Mouse (Mus musculus) neutrophil, adult 5-6 weeks (primary cell): ENCODE results near the gene Tbck. TPM values are rescaled to one million over a fixed set of nuclear protein-coding genes. Genes with fewer than 3 reads are reported as not detected.

ENCODE experiments used
- ATAC-seq: fragments of 151-379, 151-347 bp; 2 replicates; pipeline ENCODE4 v1.8.0; 2017; ENCODE audit warnings: mild to moderate bottlenecking, moderate TSS enrichment; ENCODE audit not compliant: insufficient number of reproducible peaks, poor library complexity, low FRiP score, severe bottlenecking; ENCODE audit errors: extremely low read depth
- total RNA-seq: library from RNA; stranded (forward); fragments of 200-1000 nt; gene quantifications from 2 replicates; pipeline ENCODE4 v1.2.3, GENCODE M21; 2017

Gene Tbck
- total RNA-seq, result 25.7 and 26.1 TPM in 2 replicates

DNA sequence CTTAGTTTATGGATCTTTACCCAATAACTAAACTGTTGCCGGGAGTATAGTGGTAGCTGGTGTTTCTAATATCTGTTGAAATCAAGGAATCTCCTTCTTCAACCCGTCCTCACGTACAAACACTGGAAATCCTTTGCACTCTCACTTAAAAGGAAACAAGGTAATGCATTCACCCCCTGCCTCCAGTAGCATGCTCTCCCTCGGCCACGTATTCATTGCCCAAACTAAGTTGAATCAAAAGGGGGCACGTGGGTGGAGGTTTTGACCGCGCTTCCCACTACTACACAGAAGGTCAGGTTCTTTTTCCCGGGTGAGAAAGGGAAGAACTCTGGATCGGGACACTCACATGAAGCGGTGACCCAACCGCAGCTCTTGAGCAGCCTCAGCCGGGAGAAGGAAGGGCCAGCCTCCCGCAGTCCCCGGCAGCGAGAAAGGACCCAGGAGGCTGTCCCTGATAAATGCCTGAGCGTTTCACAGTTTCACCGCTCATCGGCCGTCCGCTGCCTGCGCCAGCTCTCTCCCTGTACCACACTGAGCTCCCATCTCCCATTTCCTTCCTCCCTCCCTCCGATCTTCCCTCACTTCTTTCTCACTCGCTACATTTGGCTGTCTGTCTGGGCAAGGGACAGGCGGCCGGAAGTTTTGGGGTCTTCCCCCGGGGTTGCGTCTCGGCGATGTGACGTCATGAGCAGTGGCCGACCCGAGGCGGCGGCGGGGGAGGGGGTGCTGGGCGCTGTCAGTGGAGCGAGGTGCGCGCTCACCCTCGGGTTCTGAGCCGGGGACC lies at the start of gene Tbck:
TSS of gene Tbck (plus strand) at position 698 of the 784 bp plus-strand sequence.
- peak; percentile 88 for ATAC-seq

DNA sequence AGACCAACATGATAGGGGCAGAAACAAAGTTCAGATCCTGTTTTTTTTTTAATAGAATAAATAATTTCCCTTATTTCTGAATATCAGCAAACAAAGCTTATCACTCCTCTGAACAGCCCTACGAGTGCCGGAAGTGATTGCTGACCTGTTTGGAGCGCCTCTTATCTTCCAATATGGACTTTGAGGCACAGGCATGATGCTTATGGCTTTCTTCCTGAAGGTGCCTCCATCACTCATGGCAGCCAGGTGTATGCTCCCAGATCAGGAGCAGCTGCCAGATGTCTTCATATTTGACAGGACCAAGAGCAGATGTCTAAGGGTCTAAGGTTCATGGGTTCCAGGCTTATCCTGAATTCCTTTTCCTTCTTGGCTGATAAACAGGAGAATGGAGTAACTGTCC lies 46.9 kb upstream of the Tbck start:
- ATAC-seq, result no peak

DNA sequence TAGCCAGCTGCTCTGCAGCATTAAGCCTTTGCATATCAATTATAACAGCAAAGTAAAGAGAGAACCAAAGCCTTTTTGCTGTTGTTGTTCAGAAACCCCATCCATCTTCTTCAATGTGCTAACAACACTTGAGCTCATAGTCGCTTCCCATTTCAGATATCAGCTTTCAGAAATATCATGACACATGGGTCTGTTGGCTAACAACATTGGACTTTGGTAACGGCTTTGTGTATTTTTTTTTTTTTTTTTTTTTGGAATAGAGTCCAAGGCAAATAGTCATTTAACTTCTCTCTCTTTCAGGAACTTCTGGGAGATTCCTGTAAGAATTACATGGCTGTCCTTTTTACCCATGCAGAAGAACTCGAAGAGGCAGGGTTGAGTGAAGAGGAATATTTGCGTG lies 39.9 kb upstream of the Tbck start:
- ATAC-seq, result no peak

DNA sequence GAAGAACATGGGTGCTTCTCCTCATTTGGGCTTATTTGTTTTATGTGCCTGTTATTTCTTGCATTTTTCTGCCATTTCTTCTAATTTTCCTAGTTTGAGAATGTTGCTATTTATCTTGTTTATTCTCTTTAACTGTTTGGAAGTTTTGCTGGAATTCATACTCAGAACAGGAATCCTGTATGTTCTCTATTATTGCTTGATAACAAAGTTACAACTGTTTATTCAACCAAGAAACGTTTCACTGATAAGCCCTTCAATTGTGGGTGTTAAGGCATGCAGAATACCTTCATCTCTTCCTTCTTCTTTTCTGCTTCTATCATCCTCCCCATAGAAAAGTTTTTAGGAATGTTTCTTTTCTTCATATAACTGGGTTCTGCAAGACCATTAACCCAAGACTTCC lies 37.1 kb upstream of the Tbck start:
- no peak for ATAC-seq

DNA sequence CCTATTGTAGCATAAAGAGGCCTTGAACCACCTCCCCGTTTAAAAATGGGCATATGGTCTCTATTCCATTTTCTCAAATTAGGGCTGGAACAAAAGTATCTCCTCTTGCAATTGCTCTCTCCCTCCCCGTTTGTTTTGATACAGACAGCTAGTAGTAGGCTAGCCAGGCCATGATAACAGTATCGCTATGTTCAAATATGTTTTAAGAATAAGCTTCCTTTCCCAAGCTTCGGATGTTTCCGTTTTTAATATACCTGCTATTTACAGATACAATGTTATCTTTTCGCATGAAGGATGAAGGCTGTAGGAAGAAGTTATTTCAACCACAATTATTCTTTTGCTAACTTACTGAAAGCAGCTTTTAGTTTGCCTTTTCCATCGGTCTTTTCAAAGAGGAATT lies 34.6 kb upstream of the Tbck start:
- ATAC-seq, result no peak

DNA sequence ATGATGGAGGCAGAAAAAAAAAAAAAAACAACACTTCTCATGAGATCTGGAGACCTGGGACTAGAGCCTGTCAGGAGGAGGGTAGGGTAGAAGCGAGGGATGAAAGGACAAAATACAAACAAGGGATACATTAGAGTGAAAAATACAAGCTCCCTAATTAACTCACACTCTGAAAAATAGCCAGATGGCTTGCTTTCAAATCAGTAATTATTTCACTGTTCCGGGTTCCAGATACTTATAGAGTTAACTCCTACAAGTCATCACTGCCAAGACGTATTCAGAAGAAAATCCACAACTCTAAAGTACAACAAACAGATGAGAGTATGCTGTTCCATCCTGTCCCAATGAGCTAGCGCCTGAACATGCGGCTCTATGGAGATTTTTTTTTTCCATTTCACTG lies 33.8 kb upstream of the Tbck start:
- no peak for ATAC-seq

DNA sequence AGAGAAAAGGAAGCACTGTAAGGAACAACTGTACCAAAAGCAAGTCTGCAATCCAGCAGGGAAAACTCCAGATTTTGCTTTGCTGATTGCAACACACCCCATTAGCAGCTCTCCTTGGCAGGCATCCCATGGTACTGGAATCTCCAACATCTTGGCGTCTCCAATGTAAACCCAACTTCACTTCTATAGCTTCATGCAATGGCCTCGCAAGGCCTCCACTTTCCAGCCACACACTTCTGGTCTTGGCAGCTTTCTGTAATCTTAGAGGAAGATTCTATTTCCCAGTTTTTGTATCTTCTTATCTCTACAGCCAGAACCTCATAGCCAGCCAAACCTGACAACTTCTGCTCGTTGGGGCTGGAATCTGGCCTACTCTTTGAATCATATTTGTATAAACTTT lies 32.2 kb upstream of the Tbck start:
- ATAC-seq, result no peak

DNA sequence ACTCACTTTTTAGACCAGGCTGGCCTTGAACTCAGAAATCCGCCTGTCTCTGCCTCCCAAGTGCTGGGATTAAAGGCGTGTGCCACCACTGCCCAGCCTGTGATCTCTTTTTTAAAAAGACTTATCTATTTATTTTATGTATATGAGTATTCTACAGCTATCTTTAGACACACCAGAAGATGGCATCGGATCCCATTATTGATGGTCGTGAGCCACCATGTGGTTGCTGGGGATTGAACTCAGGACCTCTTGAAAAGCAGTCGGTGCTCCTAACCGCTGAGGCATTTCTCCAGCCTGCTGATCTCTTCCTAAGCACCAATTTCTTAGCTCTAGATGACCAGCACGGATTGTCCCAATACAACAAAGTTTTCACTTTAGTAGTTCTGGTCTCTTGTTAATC lies 30.0 kb upstream of the Tbck start:
- no peak for ATAC-seq

DNA sequence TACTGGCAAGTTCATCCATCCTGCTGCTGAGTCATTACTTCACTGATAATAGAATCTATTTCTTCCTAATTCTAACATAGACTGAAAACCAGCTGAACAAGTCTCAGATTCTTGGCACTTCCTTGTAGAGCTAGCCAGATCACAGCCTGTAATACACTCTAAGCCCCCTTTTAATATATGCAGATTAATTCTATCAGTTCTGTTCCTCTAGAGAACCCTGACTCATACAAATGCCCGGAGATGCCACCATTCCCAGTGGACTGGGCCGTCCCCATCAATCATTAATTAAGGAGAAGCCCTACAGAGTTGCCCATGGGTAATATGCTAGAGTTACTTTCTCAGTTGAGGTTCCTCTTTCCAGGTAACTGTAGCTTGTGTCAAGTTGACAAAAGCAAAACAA lies 28.0 kb upstream of the Tbck start:
- no peak for ATAC-seq

DNA sequence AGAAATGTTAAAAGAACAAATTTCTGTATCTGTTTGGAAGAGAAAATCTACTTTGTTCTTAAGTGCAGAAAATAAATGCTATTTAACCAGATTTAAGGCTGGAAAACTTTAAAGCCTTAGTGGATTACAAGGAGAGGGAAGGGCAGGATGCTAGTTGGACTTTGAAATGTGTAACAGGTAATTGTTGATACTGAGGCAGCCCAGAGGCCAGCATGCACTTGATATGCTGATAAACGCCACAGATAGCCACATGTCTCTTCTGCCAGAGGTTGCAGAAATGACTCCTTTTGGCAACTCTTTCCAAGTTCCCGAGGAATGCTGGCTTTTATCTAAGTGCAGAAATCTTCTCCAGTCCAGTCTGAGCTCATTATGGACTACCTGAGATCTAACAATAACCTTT lies 6.5 kb upstream of the Tbck start:
- ATAC-seq, result no peak

DNA sequence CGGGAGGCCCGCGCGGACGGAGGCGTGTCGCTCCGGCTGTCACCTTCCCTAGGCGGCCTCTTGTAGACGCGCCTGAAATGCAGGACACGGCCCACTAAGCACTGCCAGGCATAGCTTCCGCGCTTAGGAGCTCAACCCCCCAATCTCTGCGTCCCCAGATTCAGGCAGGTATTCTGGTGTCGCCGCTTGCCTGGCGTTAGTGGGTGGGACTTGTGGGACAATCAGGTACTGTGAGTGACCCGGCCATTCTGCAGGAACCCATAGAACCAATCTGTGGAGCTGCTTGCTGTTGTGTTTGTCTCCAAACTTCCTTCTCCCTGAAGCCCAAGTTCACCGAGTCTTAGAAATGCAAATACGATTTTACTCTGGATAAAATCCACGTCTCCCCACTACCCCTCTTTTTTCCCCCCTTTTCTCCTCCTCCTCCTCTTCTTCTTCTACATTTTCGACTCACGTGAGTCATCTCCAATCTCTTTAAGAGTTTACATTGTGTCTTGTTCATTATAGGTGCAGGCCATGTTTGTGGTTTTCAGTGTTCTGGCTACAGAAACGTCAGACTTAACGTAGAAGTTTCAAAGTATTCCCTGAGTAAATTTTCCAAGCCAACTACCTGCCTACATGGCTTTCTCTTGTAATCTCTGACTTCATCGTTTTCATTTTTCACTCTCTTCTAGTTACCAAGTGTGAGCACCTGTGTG lies 436 bp downstream of the Tbck start, which contains the start of gene Aimp1:
TSS of gene Aimp1 (minus strand) at position 140 of the 698 bp plus-strand sequence.
- ATAC-seq, result no peak

DNA sequence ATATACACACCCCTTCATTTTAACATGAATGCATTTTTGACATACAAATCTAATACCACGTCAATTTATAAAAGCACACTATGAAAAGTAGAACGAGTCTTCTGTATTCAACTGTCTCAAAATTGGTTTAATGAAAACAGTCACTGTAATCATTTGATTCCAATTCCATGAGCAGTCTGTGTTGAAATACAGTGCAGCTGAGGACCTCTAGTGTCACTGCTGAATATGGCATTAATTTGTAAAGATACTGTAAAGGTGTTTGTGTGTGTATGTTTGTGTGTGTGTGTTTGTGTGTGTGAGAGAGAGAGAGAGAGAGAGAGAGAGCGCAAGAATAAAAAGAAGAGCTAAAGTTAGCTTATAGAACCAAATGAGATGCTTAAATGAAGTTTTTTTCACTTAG lies 17.4 kb downstream of the Tbck start:
- ATAC-seq, result no peak

DNA sequence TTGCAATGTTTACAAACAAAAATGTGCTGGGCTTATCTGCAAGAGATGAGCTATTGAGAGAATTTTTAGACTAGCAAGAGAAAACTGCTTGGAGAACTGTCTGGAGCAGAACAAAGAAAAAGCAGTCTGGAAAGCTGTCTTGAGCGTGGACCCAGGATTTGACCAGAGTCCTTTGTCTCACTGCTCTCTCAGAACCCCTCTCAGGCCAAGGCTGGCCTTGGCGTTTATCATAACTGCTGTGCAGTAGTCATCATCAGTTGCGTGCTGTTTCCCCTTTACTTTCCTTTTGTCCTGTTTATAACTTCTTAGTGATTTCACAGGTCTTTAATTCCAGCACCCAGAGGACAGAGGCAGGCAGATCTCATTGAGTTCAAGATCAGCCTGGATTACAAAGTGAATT lies 20.3 kb downstream of the Tbck start:
- no peak for ATAC-seq

DNA sequence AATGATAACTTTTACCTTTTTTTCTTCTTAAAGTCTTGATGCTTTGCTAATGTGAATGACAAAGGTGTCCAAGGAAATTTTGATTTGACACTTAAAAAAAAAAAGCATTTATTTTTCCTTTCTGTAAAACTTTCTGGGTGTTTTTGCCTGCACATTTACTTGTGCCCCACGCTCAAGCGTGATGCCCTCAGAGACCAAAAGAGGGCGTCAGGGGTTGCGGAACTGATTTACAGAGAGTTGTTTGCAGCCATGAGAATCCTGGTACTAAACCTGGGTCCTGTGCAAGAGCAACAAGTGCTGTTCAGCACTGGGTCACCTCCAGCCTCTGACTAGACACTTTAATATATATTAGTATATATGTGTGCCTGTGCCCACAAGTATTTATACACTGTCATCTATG lies 23.0 kb downstream of the Tbck start:
- no peak for ATAC-seq

DNA sequence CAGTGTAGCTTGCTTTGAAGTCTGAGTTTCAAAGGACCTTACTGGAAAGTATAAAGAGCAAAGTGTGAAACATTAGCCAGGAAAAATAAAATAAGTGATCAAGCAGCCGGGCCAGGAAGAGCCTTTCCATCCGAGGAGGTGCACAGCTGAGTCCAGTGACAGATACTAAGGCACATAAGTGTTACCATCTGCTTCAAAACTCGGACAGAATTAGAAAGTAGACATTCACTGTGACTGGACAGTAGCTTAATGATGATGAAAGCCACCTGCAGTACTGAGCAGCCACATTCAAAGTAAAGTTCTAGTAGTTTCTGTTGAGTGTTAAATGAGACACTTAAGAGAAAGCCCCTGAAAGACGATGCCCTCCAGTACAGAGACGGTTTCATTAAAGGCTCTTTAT lies 30.0 kb downstream of the Tbck start:
- ATAC-seq, result no peak

DNA sequence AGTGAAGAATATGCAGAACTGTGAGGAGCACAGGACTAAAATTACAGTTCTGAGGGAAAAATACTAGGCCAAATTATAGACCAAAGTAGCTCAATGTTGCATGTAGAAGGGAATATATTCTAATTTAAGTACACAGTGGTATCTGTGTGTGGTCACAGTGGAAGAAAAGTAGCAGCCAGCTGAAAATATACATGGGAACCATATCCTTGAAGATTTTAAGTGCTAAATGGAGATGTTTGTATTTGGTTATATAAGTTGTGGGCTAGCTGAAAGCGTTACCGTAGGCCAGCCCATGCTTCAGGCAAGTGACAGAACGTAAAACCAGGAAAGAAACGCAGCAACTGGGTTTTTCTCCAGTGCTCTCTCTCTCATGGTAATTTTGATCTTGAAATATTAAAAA lies 33.4 kb downstream of the Tbck start:
- no peak for ATAC-seq

DNA sequence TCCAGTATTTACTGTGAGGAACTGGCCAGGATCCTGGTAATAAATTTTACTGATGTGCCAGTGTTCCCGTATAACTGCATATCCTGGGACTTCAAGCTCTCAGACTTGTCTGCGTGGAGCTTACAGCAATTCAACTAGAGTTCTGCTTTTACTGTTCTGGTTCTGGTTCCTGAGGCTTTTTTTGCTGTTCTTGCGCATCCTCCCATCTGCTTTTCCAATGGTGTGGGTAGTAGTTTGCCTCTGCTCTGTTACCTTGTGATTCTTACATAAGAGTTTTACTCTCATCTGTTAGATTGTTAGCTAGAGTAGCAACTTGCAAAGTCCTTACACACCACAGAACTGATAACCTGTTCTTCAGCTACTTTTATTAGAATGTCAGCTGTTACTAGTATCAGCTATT lies 40.4 kb downstream of the Tbck start:
- no peak for ATAC-seq

DNA sequence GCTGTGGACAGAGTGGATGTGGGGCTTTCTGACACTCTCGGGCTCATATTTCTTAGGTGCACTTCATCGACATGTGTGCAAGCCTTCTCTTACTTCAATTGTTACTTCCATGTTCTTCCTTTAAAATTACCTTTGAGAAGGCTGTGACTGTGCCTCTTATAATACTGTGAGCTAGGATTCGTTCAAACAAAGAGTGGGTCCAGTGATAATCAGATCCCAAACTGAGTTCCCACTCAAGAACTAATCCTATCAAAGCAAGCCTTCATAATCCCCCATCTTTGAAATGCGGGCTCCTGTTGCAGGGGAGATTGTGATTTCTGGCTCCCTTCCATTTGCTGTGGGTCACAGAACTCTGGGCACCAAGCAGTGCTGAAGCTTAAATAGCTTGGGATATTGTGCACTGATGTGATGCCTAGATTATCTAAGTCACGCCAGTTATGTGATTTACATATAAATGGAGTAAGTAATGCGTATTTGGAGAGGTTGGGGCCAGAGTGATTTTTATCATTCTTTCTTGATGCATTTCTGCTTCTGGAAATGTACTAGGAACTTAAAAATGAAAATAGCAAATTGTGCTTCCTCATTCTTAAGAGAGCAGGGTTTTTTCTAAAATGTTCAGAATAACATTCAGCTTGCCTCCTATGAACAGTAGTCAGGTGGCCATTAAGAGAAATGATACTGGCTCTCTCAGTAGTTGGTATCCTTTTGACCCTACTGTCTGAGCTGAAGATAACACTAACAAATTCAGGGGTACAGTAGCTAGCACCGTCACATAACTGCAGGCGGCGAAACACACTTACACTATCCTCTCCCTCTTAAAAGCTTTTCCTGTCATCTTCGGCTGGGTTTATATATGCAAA lies 60.6 kb downstream of the Tbck start:
- no peak for ATAC-seq

DNA sequence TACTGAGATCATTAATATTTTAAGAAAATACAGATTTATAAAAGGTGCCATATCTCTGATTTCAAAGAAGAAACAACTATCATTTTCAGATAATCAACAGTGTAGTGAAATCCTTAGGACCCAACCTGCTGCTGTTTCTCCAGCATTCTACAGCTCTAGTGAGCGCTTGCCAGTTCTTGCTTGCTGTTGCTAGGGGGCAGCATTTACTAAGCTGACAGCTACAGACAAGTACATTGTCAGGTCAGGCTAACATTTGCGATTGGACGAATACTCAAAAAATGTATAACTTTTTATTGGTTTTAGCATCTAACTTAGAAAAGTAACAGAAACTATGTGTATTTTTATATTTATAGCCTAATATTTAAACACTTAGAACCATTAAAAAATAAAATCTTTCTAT lies 63.1 kb downstream of the Tbck start:
- no peak for ATAC-seq

DNA sequence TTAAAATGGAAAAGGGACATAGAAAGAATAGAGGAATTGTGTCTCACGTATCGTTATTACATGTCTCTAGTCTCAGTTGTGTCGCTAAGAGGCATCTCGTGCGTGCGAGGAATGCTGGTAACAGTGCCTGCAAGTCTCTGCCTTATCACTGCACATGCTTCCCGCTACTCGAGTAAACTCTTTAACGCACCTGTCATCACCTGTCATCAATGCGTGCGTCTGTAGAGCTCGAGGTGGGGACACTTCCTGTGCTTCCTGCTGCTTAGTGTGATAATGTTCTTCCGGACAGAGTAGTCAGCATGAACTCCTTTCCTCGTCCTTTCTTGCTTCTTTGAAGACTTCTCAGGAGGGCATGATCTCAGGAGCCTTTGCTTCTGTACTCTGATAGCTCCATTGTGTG lies 63.8 kb downstream of the Tbck start:
- no peak for ATAC-seq
